Mouse (Mus musculus): Measurements from ENCODE around the gene Col5a1. TPM values are rescaled to one million over a fixed set of nuclear protein-coding genes. Genes with fewer than 3 reads are reported as not detected.

Gene Col5a1
- total and polyA plus RNA-seq, 3 experiments = 31.1 to 75.5 TPM; not detected in 1

- H3K36me3 ChIP-seq (ENCODE audit: control insufficient read depth in 1 of 2, insufficient read depth in 2 of 2, low read length in 2 of 2) = no peaks in the 10 kb centered on the region
- no peaks in the 10 kb centered on the region for H3K4me1 ChIP-seq (ENCODE audit: control insufficient read depth in 1 of 2, insufficient read depth in 2 of 2, low read length in 2 of 2)
- H3K9ac ChIP-seq (ENCODE audit: control insufficient read depth, low read depth, low read length, poor library complexity, severe bottlenecking) = no peak overlapping the region
- H3K9me3 ChIP-seq (replicated peaks; ENCODE audit: insufficient read depth, low read length) = no peaks in the 10 kb centered on the region
- no peak for DNase-seq (ENCODE audit: low read depth, low spot score)
- H3K4me3 ChIP-seq (ENCODE audit: control insufficient read depth in 1 of 2, insufficient read depth in 1 of 2, low read depth in 2 of 2, low read length in 2 of 2) = no peak overlapping the region
- H3K27me3 ChIP-seq (ENCODE audit: control insufficient read depth in 1 of 2, insufficient read depth in 2 of 2, low read length in 2 of 2) = peaks cover 0 to 4% of the 10 kb centered on the region in 2 experiments; a peak in 1 of 4 replicates
- H3K27ac ChIP-seq (ENCODE audit: control insufficient read depth, low read depth, low read length) = no peak overlapping the region
- H3K79me2 ChIP-seq (ENCODE audit: control insufficient read depth, insufficient read depth, low read length, poor library complexity) = no peaks in the 10 kb centered on the region
- 0 out of 6 replicates have a peak, but pooled peaks of 2 of the 3 experiments have one; percentile 4 to 18 for TF ChIP-seq CTCF (IDR thresholded peaks at IDR 0.05 in 2 of 3, conservative IDR thresholded peaks at IDR 0.05 in 1 of 3; ENCODE audit: control insufficient read depth in 1 of 3, insufficient read depth in 1 of 3, low read depth in 2 of 3, low read length in 3 of 3, poor library complexity in 1 of 3, severe bottlenecking in 1 of 3)
- TF ChIP-seq BHLHE40 (IDR thresholded peaks at IDR 0.05; ENCODE audit: borderline replicate concordance, low read depth, low read length) = no peak
Measured at GRCm38 (mm10) chr2:28086112-28086511, 199.9 kb downstream of the Col5a1 start.

DNA sequence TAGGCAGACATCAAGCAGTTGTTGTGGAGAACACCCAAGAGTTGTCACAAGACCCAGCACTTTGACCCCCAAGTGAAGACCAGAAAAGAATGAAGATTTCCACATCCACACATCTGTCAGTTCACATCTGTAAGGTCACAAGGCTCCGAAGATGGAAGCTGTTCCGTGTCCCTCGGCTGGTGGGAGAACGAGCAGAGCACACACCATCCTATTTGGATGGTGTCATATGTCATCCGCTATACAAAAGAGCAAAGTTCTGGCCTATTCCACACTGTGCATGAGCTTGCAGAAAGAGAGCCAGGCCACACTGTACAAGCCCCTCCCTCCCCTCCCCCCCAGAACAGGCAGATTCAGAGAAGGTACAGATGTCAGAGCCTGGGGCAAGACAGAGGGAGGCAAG is 202.9 kb downstream of the Col5a1 start:
- H3K27ac ChIP-seq (ENCODE audit: control insufficient read depth, low read depth, low read length) = no peak overlapping the region
- H3K36me3 ChIP-seq (ENCODE audit: control insufficient read depth in 1 of 2, insufficient read depth in 2 of 2, low read length in 2 of 2) = no peaks in the 10 kb centered on the region
- 0 out of 4 replicates have a peak, but pooled peaks cover 0 to 1% of the 10 kb centered on the region in 2 experiments for H3K27me3 ChIP-seq (ENCODE audit: control insufficient read depth in 1 of 2, insufficient read depth in 2 of 2, low read length in 2 of 2)
- DNase-seq (ENCODE audit: low read depth, low spot score) = no peak
- H3K9me3 ChIP-seq (replicated peaks; ENCODE audit: insufficient read depth, low read length) = no peaks in the 10 kb centered on the region
- H3K4me3 ChIP-seq (ENCODE audit: control insufficient read depth in 1 of 2, insufficient read depth in 1 of 2, low read depth in 2 of 2, low read length in 2 of 2) = no peak overlapping the region
- H3K79me2 ChIP-seq (ENCODE audit: control insufficient read depth, insufficient read depth, low read length, poor library complexity) = no peaks in the 10 kb centered on the region
- TF ChIP-seq GABPA (IDR thresholded peaks at IDR 0.05; ENCODE audit: low read depth, low read length) (no peak), USF1 (IDR thresholded peaks at IDR 0.05; ENCODE audit: low read depth, low read length) (no peak), ZMIZ1 (IDR thresholded peaks at IDR 0.05; ENCODE audit: low read depth, low read length) (no peak)
- no peak overlapping the region for H3K9ac ChIP-seq (ENCODE audit: control insufficient read depth, low read depth, low read length, poor library complexity, severe bottlenecking)
- peaks cover 2 to 6% of the 10 kb centered on the region in 2 experiments; a peak in 1 of 4 replicates for H3K4me1 ChIP-seq (ENCODE audit: control insufficient read depth in 1 of 2, insufficient read depth in 2 of 2, low read length in 2 of 2)

Other genes starting within 250 kb of the Col5a1 start
- gene Rxra, start 210.0 kb upstream of the Col5a1 start, total RNA-seq (2012; rRNA removed) = 9.6 and 11.7 TPM in 2 replicates
- gene Rxra, start 210.0 kb upstream of the Col5a1 start, polyA plus RNA-seq (2012; ENCODE audit: insufficient read depth in 1 of 2, insufficient read length in 2 of 2, low read depth in 1 of 2, low replicate concordance in 2 of 2, missing spikeins in 1 of 2) = 10 to 100 TPM in 1 of 2 experiments, not detected in 1; 19.6 TPM
- not detected in 2 replicates for gene Fcnb, start 198.5 kb downstream of the Col5a1 start, total RNA-seq (2012; rRNA removed)
- not detected for gene Fcnb, start 198.5 kb downstream of the Col5a1 start, polyA plus RNA-seq (2012; ENCODE audit: insufficient read depth in 1 of 2, insufficient read length in 2 of 2, low read depth in 1 of 2, low replicate concordance in 2 of 2, missing spikeins in 1 of 2)